Mouse (Mus musculus): ENCODE data around the gene Zfp638. TPM values are rescaled to one million over a fixed set of nuclear protein-coding genes. Genes with fewer than 3 reads are reported as not detected.

Zfp638 gene
- polyA plus RNA-seq, 1 experiment from 2014 or later, result 58.7 TPM

GRCm38 (mm10) chr6:83838046-83838445 is 28.9 kb upstream of the Zfp638 start:
- Histone ChIP-seq H3K27me3 (ENCODE audit: control insufficient read depth, insufficient read depth, low read depth, low read length) (no peaks in the 10 kb centered on the region), H3K9ac (ENCODE audit: low read length) (no peak overlapping the region), H3K4me1 (replicated peaks; ENCODE audit: control insufficient read depth, insufficient read depth, low read length) (no peaks in the 10 kb centered on the region), H3K27ac (ENCODE audit: low read length) (no peak overlapping the region), H3K4me3 (ENCODE audit: low read length) (no peak overlapping the region), H3K9me3 (ENCODE audit: control insufficient read depth, low read length) (no peaks in the 10 kb centered on the region), H3K36me3 (ENCODE audit: control insufficient read depth, insufficient read depth, low read length) (no peaks in the 10 kb centered on the region), H3K4me2 (ENCODE audit: low read depth, low read length) (no peak overlapping the region)
- no peak for ATAC-seq (ENCODE audit: low read depth)
- WGBS, result 76% methylated on average over 2 of the region's 2 CpGs

DNA sequence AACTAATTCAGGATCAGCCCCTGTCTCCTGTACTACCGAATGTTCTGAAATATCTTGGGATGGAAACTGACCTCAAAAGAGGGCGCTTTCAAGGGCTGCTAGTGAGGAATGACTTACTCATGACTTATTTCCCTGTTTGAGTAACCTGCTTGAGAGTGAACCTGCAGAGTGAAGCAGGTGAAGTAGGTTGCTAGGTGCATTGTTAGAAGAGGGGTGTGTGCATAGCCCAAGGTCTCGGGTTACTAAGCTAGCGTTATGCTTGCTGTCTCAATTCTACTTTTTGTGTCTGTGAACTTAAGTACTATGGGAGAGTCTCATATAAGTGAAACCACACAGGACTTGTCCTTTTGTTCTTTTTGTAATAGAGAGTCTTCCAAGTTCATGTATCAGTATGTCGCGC is 26.8 kb upstream of the Zfp638 start:
- no peaks in the 10 kb centered on the region for H3K36me3 ChIP-seq (ENCODE audit: control insufficient read depth, insufficient read depth, low read length)
- no peak overlapping the region for H3K4me2 ChIP-seq (ENCODE audit: low read depth, low read length)
- 67% methylated on average over 6 of the region's 6 CpGs for WGBS
- H3K4me3 ChIP-seq (ENCODE audit: low read length), result no peak overlapping the region
- no peak overlapping the region for H3K27ac ChIP-seq (ENCODE audit: low read length)
- H3K4me1 ChIP-seq (replicated peaks; ENCODE audit: control insufficient read depth, insufficient read depth, low read length), result no peaks in the 10 kb centered on the region
- peak; percentile 68 for ATAC-seq (ENCODE audit: low read depth)
- no peak overlapping the region for H3K9ac ChIP-seq (ENCODE audit: low read length)
- no peaks in the 10 kb centered on the region for H3K9me3 ChIP-seq (ENCODE audit: control insufficient read depth, low read length)
- H3K27me3 ChIP-seq (ENCODE audit: control insufficient read depth, insufficient read depth, low read depth, low read length), result no peaks in the 10 kb centered on the region

DNA sequence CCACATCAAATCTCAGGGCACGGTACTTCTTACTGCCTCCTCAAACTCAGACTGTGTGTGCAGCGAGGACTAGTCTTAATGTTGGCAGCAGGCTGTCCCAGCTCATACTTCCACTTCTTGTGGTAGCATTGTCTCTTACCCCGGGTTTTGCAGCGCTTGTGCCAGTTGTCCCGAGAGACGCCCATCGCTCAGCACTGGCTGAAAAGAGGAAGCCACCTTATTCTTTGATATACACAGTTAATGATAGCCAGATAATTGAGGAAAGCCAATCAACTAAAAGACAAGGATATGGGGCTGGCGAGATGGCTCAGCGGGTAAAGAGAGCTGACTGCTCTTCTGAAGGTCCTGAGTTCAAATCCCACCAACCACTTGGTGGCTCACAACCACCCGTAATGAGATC is 22.0 kb upstream of the Zfp638 start:
- Histone ChIP-seq H3K9ac (ENCODE audit: low read length) (no peak overlapping the region), H3K4me2 (ENCODE audit: low read depth, low read length) (no peak overlapping the region), H3K27me3 (ENCODE audit: control insufficient read depth, insufficient read depth, low read depth, low read length) (no peaks in the 10 kb centered on the region), H3K4me1 (replicated peaks; ENCODE audit: control insufficient read depth, insufficient read depth, low read length) (no peaks in the 10 kb centered on the region), H3K4me3 (ENCODE audit: low read length) (no peak overlapping the region), H3K36me3 (ENCODE audit: control insufficient read depth, insufficient read depth, low read length) (no peaks in the 10 kb centered on the region), H3K9me3 (ENCODE audit: control insufficient read depth, low read length) (no peaks in the 10 kb centered on the region), H3K27ac (ENCODE audit: low read length) (no peak overlapping the region)
- 85% methylated on average over 10 of the region's 10 CpGs for WGBS
- ATAC-seq (ENCODE audit: low read depth), result no peak

DNA sequence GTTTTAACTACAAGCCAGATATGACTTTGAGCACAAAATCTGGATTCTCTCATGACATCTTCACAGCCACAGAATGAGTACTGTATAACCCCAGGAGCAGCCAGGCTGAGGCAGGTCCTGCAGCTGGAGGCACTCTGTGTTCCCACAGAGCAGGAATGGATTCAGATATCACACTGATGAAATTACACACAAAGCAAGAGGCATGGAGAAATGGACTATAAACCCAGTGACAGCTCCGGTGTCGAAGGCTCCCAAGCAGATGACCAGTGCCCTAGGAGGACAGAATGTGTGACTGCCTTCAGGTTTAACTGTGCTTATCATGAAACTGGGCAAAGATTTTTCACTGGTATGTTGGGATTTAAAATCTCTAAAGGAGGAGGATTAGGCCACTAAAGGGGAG is 20.8 kb upstream of the Zfp638 start:
- H3K4me2 ChIP-seq (ENCODE audit: low read depth, low read length), result no peak overlapping the region
- no peaks in the 10 kb centered on the region for H3K9me3 ChIP-seq (ENCODE audit: control insufficient read depth, low read length)
- no peak overlapping the region for H3K4me3 ChIP-seq (ENCODE audit: low read length)
- 84% methylated on average over 2 of the region's 2 CpGs for WGBS
- no peaks in the 10 kb centered on the region for H3K4me1 ChIP-seq (replicated peaks; ENCODE audit: control insufficient read depth, insufficient read depth, low read length)
- H3K9ac ChIP-seq (ENCODE audit: low read length), result no peak overlapping the region
- H3K27ac ChIP-seq (ENCODE audit: low read length), result no peak overlapping the region
- no peaks in the 10 kb centered on the region for H3K36me3 ChIP-seq (ENCODE audit: control insufficient read depth, insufficient read depth, low read length)
- no peak for ATAC-seq (ENCODE audit: low read depth)
- H3K27me3 ChIP-seq (ENCODE audit: control insufficient read depth, insufficient read depth, low read depth, low read length), result no peaks in the 10 kb centered on the region

- WGBS, result 75% methylated on average over 2 of the region's 2 CpGs
- no peak for ATAC-seq (ENCODE audit: low read depth)
- no peak overlapping the region for H3K27ac ChIP-seq (ENCODE audit: low read length)
- H3K9me3 ChIP-seq (ENCODE audit: control insufficient read depth, low read length), result no peaks in the 10 kb centered on the region
- no peaks in the 10 kb centered on the region for H3K36me3 ChIP-seq (ENCODE audit: control insufficient read depth, insufficient read depth, low read length)
- H3K9ac ChIP-seq (ENCODE audit: low read length), result no peak overlapping the region
- no peaks in the 10 kb centered on the region for H3K27me3 ChIP-seq (ENCODE audit: control insufficient read depth, insufficient read depth, low read depth, low read length)
- no peak overlapping the region for H3K4me2 ChIP-seq (ENCODE audit: low read depth, low read length)
- no peaks in the 10 kb centered on the region for H3K4me1 ChIP-seq (replicated peaks; ENCODE audit: control insufficient read depth, insufficient read depth, low read length)
- no peak overlapping the region for H3K4me3 ChIP-seq (ENCODE audit: low read length)
Measured at GRCm38 (mm10) chr6:83849446-83849845, 17.5 kb upstream of the Zfp638 start.

GRCm38 (mm10) chr6:83857476-83857875 is 9.4 kb upstream of the Zfp638 start:
- Histone ChIP-seq H3K4me2 (ENCODE audit: low read depth, low read length) (no peak overlapping the region), H3K4me1 (replicated peaks; ENCODE audit: control insufficient read depth, insufficient read depth, low read length) (no peaks in the 10 kb centered on the region), H3K36me3 (ENCODE audit: control insufficient read depth, insufficient read depth, low read length) (no peaks in the 10 kb centered on the region), H3K4me3 (ENCODE audit: low read length) (no peak overlapping the region), H3K27ac (ENCODE audit: low read length) (no peak overlapping the region), H3K9ac (ENCODE audit: low read length) (no peak overlapping the region), H3K9me3 (ENCODE audit: control insufficient read depth, low read length) (no peaks in the 10 kb centered on the region), H3K27me3 (ENCODE audit: control insufficient read depth, insufficient read depth, low read depth, low read length) (no peaks in the 10 kb centered on the region)
- ATAC-seq (ENCODE audit: low read depth), result no peak
- WGBS, result 66% methylated on average over 5 of the region's 5 CpGs

DNA sequence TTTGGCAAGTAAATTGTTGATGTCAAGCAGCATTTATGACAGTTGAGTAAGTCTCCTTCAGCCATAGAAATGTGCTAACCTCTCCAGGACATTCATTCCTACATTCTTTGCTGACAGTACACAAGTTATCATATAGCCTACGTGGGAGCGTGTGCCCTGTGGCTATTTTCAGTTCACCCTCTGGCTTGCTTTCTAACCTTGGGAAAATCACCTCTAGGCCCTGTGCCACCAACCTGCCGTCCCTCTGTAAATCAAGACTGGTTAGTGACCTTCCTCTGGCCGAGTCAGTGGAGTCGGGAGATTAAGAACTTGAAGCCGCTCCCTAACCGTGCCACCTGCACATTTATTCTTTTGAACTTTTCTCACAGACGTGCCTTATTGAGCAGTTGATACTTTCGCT is 6.9 kb upstream of the Zfp638 start:
- no peaks in the 10 kb centered on the region for H3K9me3 ChIP-seq (ENCODE audit: control insufficient read depth, low read length)
- no peak for ATAC-seq (ENCODE audit: low read depth)
- H3K27ac ChIP-seq (ENCODE audit: low read length), result no peak overlapping the region
- no peak overlapping the region for H3K4me3 ChIP-seq (ENCODE audit: low read length)
- 82% methylated on average over 9 of the region's 9 CpGs for WGBS
- no peak overlapping the region for H3K9ac ChIP-seq (ENCODE audit: low read length)
- no peak overlapping the region for H3K4me2 ChIP-seq (ENCODE audit: low read depth, low read length)
- H3K36me3 ChIP-seq (ENCODE audit: control insufficient read depth, insufficient read depth, low read length), result no peaks in the 10 kb centered on the region
- H3K4me1 ChIP-seq (replicated peaks; ENCODE audit: control insufficient read depth, insufficient read depth, low read length), result no peaks in the 10 kb centered on the region
- H3K27me3 ChIP-seq (ENCODE audit: control insufficient read depth, insufficient read depth, low read depth, low read length), result no peaks in the 10 kb centered on the region

DNA sequence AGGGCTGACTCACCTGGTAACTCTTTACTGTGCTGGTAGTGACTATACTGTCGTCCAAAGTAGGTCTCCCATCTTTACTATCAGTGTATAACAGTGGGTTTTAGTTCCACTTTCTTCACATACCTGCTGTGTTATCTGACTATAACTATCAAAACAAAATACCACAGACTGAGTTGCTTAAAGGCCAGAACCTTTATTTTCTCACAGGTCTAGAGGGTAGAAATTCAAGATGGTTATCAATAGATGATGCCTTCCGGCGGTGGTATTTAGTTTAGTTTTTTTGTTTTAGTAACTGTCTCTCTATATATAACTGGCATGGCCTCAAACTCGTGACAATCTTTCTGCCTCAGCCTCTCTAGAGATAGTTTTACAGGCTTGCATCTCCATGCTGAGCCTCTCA is 3.4 kb upstream of the Zfp638 start:
- Histone ChIP-seq H3K9me3 (ENCODE audit: control insufficient read depth, low read length) (no peaks in the 10 kb centered on the region), H3K27ac (ENCODE audit: low read length) (no peak overlapping the region), H3K4me3 (ENCODE audit: low read length) (no peak overlapping the region), H3K9ac (ENCODE audit: low read length) (no peak overlapping the region), H3K27me3 (ENCODE audit: control insufficient read depth, insufficient read depth, low read depth, low read length) (no peaks in the 10 kb centered on the region), H3K4me1 (replicated peaks; ENCODE audit: control insufficient read depth, insufficient read depth, low read length) (0 out of 2 replicates have a peak, but pooled peaks cover 2% of the 10 kb centered on the region), H3K36me3 (ENCODE audit: control insufficient read depth, insufficient read depth, low read length) (no peaks in the 10 kb centered on the region), H3K4me2 (ENCODE audit: low read depth, low read length) (no peak overlapping the region)
- no peak for ATAC-seq (ENCODE audit: low read depth)
- WGBS, result 61% methylated on average over 4 of the region's 4 CpGs

- Histone ChIP-seq H3K4me1 (replicated peaks; ENCODE audit: control insufficient read depth, insufficient read depth, low read length) (0 out of 2 replicates have a peak, but pooled peaks cover 2% of the 10 kb centered on the region), H3K9ac (ENCODE audit: low read length) (no peak overlapping the region), H3K4me3 (ENCODE audit: low read length) (no peak overlapping the region), H3K4me2 (ENCODE audit: low read depth, low read length) (peak overlapping the region; percentile 93), H3K9me3 (ENCODE audit: control insufficient read depth, low read length) (no peaks in the 10 kb centered on the region), H3K27ac (ENCODE audit: low read length) (no peak overlapping the region), H3K36me3 (ENCODE audit: control insufficient read depth, insufficient read depth, low read length) (no peaks in the 10 kb centered on the region), H3K27me3 (ENCODE audit: control insufficient read depth, insufficient read depth, low read depth, low read length) (no peaks in the 10 kb centered on the region)
- no peak for ATAC-seq (ENCODE audit: low read depth)
- WGBS, result 32% methylated on average over 4 of the region's 4 CpGs
Measured at GRCm38 (mm10) chr6:83866423-83866822, 486 bp upstream of the Zfp638 start.
